Mouse (Mus musculus) lung, adult 2 months (tissue): ENCODE data around the gene Rtn1. TPM values are rescaled to one million over a fixed set of nuclear protein-coding genes. Genes with fewer than 3 reads are reported as not detected.

ENCODE experiments used
- DNase-seq: peaks from one replicate; pipeline ENCODE4 v3.0.0; 2022
- H3K4me1 ChIP-seq: fragments of 200-500 bp; 2 replicates; pipeline ENCODE4 v1.6.1; 2011; ENCODE audit warnings: low read length; ENCODE audit not compliant: control insufficient read depth, insufficient read depth
- H3K4me3 ChIP-seq: fragments of 200-500 bp; replicated peaks from 2 replicates; pipeline ENCODE3; 2011; ENCODE audit warnings: low read depth, mild to moderate bottlenecking, control low read depth, low read length; ENCODE audit errors: extremely low read depth
- CTCF ChIP-seq: fragments of 200-500 bp; IDR thresholded peaks from 2 replicates; pipeline ENCODE4 v1.5.1; 2011; ENCODE audit warnings: mild to moderate bottlenecking, low read length, control low read depth; ENCODE audit not compliant: insufficient read depth
- POLR2A ChIP-seq: fragments of 200-500 bp; IDR thresholded peaks from 2 replicates; pipeline ENCODE4 v1.6.1; 2011; ENCODE audit warnings: low read depth, mild to moderate bottlenecking, control low read depth, low read length, borderline replicate concordance; ENCODE audit errors: extremely low read depth
- WGBS: fragments of 180-500 bp; shearing (Covaris S2); methylation state at CpG from one replicate; pipeline ENCODE4 v1.1.7; 2018; 5-methylcytosine and 5-hydroxymethylcytosine counted together
- polyA plus RNA-seq: library from polyadenylated mRNA; depleted of rRNA; stranded (reverse); fragments of >200 nt; gene quantifications from 2 replicates; pipeline ENCODE4 v1.2.3, GENCODE M21; 2012; rRNA removed

Gene Rtn1
- polyA plus RNA-seq, 1 experiment: 9.2 TPM

DNA sequence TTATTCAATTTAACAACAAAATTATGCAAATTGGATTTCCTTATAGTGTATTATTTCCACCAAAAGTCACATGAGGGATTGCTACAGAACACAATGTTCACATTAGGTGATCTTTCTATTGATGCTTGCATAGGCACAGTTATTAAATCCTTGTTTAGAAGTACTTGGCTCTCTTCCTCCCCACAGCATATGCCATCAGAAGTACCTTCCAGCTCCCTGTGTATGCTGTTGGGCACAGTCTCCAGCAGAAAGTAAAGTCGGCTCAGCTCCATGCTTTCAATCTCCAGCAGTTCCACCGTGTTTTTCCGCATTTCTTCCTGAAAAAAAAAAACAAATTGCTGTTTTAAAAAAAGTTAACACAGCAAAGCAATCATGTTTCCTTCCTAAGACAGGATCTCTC is 230.5 kb downstream of the Rtn1 start:
- no peak overlapping the region for H3K4me3 ChIP-seq
- DNase-seq: no peak
- no peak for TF ChIP-seq CTCF
- no peak for TF ChIP-seq POLR2A
- 86% methylated on average over 3 of the region's 3 CpGs for WGBS
- H3K4me1 ChIP-seq: no peaks in the 10 kb centered on the region

Other genes starting within 250 kb of the Rtn1 start
- not detected in 2 replicates for gene Ccdc175, start 224.0 kb downstream of the Rtn1 start, polyA plus RNA-seq
- 0.22 and 0.24 TPM in 2 replicates for gene Lrrc9, start 32.8 kb upstream of the Rtn1 start, polyA plus RNA-seq
- gene Pcnx4, start 127.3 kb upstream of the Rtn1 start, polyA plus RNA-seq: 3.9 and 6.2 TPM in 2 replicates
- 0.17 TPM in 1 of 2 replicates, not detected in the other for gene Gm4756, start 240.6 kb upstream of the Rtn1 start, polyA plus RNA-seq